Mouse (Mus musculus): ENCODE measurements at regions not wholly inside any gene's neighbourhood (a gene's known extent, or its start where the extent isn't known, plus 50 kb on each side); places are given as distances from the start of the nearest gene placed in this dataset.

- TF ChIP-seq POLR2A (IDR thresholded peaks at IDR 0.05; ENCODE audit: borderline replicate concordance, low read depth, low read length) (no peak), CTCF (IDR thresholded peaks at IDR 0.05; ENCODE audit: low read depth, low read length) (no peak)
Measured at GRCm38 (mm10) chr4:142439450-142440183, 200.4 kb upstream of the Kazn start.
